Mouse (Mus musculus): ENCODE results near the gene Cnga4.

DNA sequence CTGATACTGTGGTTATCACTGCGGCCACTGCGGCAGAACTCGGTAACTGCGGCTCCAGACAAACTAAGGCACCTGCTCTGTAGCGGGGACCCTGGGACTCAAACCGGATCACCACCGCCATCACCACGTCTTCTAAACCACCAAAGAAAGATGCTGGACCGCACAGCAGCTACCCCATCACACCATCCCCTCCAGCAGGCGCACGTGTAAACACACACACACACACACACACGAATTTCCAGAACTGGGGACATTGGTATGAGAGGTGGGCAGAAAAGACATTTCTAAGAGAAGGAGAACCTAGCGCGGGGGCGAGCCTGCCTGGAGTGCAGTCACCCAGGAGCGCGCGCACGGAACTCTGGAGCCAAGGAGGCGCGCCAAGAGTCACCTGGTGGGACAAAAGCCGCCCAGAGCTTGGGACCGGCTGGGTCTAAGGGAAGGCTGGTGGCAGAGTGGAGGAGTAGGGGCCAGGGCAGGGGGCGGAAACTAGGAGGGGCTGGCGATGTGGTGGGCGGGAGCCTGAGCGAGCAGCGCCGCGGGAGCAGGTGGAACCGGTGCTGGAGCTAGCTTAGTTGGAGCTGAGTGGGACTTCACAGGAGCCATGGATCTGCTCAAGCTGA, 21.2 kb downstream of the Cnga4 start, which contains the start of gene Cckbr:
- TF ChIP-seq CTCF (IDR thresholded peaks at IDR 0.05; ENCODE audit: low read depth, low read length) (no peak), GATA1 (IDR thresholded peaks at IDR 0.05; ENCODE audit: borderline replicate concordance, low read length) (no peak), POLR2AphosphoS5 (IDR thresholded peaks at IDR 0.05; ENCODE audit: insufficient replicate concordance, low read depth, low read length) (no peak)

Measured in G1E (cell line).